Mouse (Mus musculus): ENCODE results near the gene Prss34. TPM values are rescaled to one million over a fixed set of nuclear protein-coding genes. Genes with fewer than 3 reads are reported as not detected.
A peak's percentile ranks its signal among the peaks of the same experiment; 100 is the strongest.

Gene Prss34
- not detected in 2 replicates for polyA plus RNA-seq (2014; fragmentation: Nextera tagmentation; extraction: Ambion mirVana)

- no peak within 1 kb of the TSS for H3K4me3 ChIP-seq (ENCODE audit: low read depth, low read length)
- H3K36me3 ChIP-seq (ENCODE audit: control insufficient read depth, insufficient read depth, low read length): no peaks in the 10 kb centered on the region
- H3K27me3 ChIP-seq (ENCODE audit: control insufficient read depth, insufficient read depth, low read length): no peaks in the 10 kb centered on the region
- no peak within 1 kb of the TSS for H3K9ac ChIP-seq (ENCODE audit: low read length)
- ATAC-seq (ENCODE audit: insufficient number of reproducible peaks, low FRiP score, low TSS enrichment, low read depth) (no peak), DNase-seq (ENCODE audit: low spot score) (no peak)
- no peak within 1 kb of the TSS for H3K4me2 ChIP-seq (ENCODE audit: low read depth, severe bottlenecking)
- 79% methylated on average over 5 of the region's 5 CpGs for WGBS
- H3K4me1 ChIP-seq (ENCODE audit: control insufficient read depth, insufficient read depth, low read length): no peaks in the 10 kb centered on the region
- H3K9me3 ChIP-seq (ENCODE audit: control insufficient read depth, low read length): no peaks in the 10 kb centered on the region
- no peak within 1 kb of the TSS for H3K27ac ChIP-seq (replicated peaks; ENCODE audit: low read depth, low read length)
Observed at GRCm38 (mm10) chr17:25298094-25298493, at the start of gene Prss34. Gene Prss34, plus strand, starts transcription at chr17:25298394.

GRCm38 (mm10) chr17:25250181-25250835 is 47.9 kb upstream of the Prss34 start:
- 79% methylated on average over 8 of the region's 8 CpGs for WGBS

DNA sequence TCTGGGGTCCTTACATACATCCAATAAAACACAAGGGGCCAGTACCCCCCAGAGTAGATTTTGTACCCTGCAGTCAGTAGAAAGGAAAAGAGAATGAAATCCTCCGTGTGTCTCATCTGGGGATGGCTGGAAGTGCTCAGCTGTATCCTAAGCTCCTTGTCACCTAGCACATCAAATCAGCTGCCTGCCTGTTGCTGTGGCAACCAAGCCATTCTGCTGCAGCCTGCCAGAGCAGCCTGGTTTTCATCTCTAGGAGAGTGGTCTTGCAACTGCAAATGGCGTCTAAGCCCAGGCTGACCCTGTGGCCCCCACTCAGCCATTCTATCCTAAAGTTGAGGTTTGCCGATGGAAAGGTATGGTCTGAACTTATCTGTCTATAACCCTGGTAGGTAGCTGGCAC is 45.6 kb upstream of the Prss34 start:
- peaks cover 30% of the 10 kb centered on the region for H3K27me3 ChIP-seq (ENCODE audit: control insufficient read depth, insufficient read depth, low read length)
- no peak for DNase-seq (ENCODE audit: low spot score)
- peaks cover 18% of the 10 kb centered on the region for H3K4me1 ChIP-seq (ENCODE audit: control insufficient read depth, insufficient read depth, low read length)
- no peaks in the 10 kb centered on the region for H3K9me3 ChIP-seq (ENCODE audit: control insufficient read depth, low read length)
- H3K4me3 ChIP-seq (ENCODE audit: low read depth, low read length): no peak overlapping the region
- ATAC-seq (ENCODE audit: insufficient number of reproducible peaks, low FRiP score, low TSS enrichment, low read depth): no peak
- H3K27ac ChIP-seq (replicated peaks; ENCODE audit: low read depth, low read length): no peak overlapping the region
- H3K9ac ChIP-seq (ENCODE audit: low read length): no peak overlapping the region
- H3K36me3 ChIP-seq (ENCODE audit: control insufficient read depth, insufficient read depth, low read length): no peaks in the 10 kb centered on the region
- 39% methylated on average over 3 of the region's 3 CpGs for WGBS
- H3K4me2 ChIP-seq (ENCODE audit: low read depth, severe bottlenecking): no peak overlapping the region

More at GRCm38 (mm10) chr17:25250181-25250835, 47.9 kb upstream of the Prss34 start:
- Histone ChIP-seq H3K4me1 (ENCODE audit: control insufficient read depth, insufficient read depth, low read length) (peaks cover 7% of the 10 kb centered on the region; the same call in 1 of the 2 replicates), H3K4me3 (ENCODE audit: low read depth, low read length) (no peak overlapping the region), H3K36me3 (ENCODE audit: control insufficient read depth, insufficient read depth, low read length) (no peaks in the 10 kb centered on the region), H3K9me3 (ENCODE audit: control insufficient read depth, low read length) (no peaks in the 10 kb centered on the region), H3K9ac (ENCODE audit: low read length) (no peak overlapping the region), H3K27me3 (ENCODE audit: control insufficient read depth, insufficient read depth, low read length) (peaks cover 20% of the 10 kb centered on the region), H3K4me2 (ENCODE audit: low read depth, severe bottlenecking) (no peak overlapping the region), H3K27ac (replicated peaks; ENCODE audit: low read depth, low read length) (no peak overlapping the region)
- DNase-seq (ENCODE audit: low spot score) (no peak), ATAC-seq (ENCODE audit: insufficient number of reproducible peaks, low FRiP score, low TSS enrichment, low read depth) (no peak)

GRCm38 (mm10) chr17:25253760-25254159 is 44.4 kb upstream of the Prss34 start:
- no peaks in the 10 kb centered on the region for H3K36me3 ChIP-seq (ENCODE audit: control insufficient read depth, insufficient read depth, low read length)
- peaks cover 18% of the 10 kb centered on the region for H3K4me1 ChIP-seq (ENCODE audit: control insufficient read depth, insufficient read depth, low read length)
- DNase-seq (ENCODE audit: low spot score) (no peak), ATAC-seq (ENCODE audit: insufficient number of reproducible peaks, low FRiP score, low TSS enrichment, low read depth) (no peak)
- H3K4me3 ChIP-seq (ENCODE audit: low read depth, low read length): no peak overlapping the region
- H3K27me3 ChIP-seq (ENCODE audit: control insufficient read depth, insufficient read depth, low read length): peaks cover 30% of the 10 kb centered on the region
- WGBS: 32% methylated on average over 10 of the region's 10 CpGs
- H3K9me3 ChIP-seq (ENCODE audit: control insufficient read depth, low read length): no peaks in the 10 kb centered on the region
- H3K9ac ChIP-seq (ENCODE audit: low read length): no peak overlapping the region; the same call in 1 of the 2 replicates
- H3K27ac ChIP-seq (replicated peaks; ENCODE audit: low read depth, low read length): no peak overlapping the region
- no peak overlapping the region for H3K4me2 ChIP-seq (ENCODE audit: low read depth, severe bottlenecking)

- H3K4me1 ChIP-seq (ENCODE audit: control insufficient read depth, insufficient read depth, low read length): peaks cover 18% of the 10 kb centered on the region
- H3K36me3 ChIP-seq (ENCODE audit: control insufficient read depth, insufficient read depth, low read length): no peaks in the 10 kb centered on the region
- H3K4me2 ChIP-seq (ENCODE audit: low read depth, severe bottlenecking): no peak overlapping the region
- H3K27ac ChIP-seq (replicated peaks; ENCODE audit: low read depth, low read length): no peak overlapping the region
- peaks cover 30% of the 10 kb centered on the region for H3K27me3 ChIP-seq (ENCODE audit: control insufficient read depth, insufficient read depth, low read length)
- DNase-seq (ENCODE audit: low spot score) (no peak), ATAC-seq (ENCODE audit: insufficient number of reproducible peaks, low FRiP score, low TSS enrichment, low read depth) (no peak)
- no peak overlapping the region for H3K9ac ChIP-seq (ENCODE audit: low read length)
- H3K9me3 ChIP-seq (ENCODE audit: control insufficient read depth, low read length): no peaks in the 10 kb centered on the region
- H3K4me3 ChIP-seq (ENCODE audit: low read depth, low read length): no peak overlapping the region
- WGBS: 66% methylated on average over 2 of the region's 2 CpGs
Observed at GRCm38 (mm10) chr17:25255110-25255509, 43.1 kb upstream of the Prss34 start.

DNA sequence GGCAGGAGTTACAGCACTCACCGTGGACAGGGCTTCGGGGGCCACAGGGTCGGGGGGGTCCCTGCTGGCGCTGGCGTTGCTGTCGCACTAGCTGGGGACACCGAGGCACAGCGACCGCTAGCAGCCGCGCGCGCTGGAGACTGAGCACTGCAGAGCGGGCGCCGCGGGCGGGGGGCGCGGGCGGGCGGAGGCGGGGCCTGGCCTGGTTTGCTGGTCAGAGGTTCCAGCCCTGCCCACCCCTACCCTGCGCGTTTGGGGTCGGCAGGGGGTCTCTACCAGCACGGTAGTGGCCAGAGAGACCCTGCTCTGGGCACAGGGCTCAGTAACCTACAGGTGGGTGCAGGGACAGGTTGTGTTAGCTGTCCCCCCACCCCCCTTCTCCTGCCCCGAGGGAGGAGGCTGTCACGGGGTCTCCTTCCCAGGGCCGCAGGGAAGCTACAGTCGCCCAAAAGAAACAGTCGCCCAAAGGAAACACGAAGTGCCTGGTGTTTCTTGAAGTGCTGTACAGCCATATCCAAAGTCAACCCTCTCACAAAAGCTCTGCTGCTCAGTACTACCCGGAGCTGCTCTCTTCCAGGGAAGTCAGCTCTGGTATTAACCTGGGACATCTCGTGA is 41.9 kb upstream of the Prss34 start, which contains the start of gene Baiap3:
Gene Baiap3, minus strand, starts transcription at position 225 of the 615 bp plus-strand sequence.
- Histone ChIP-seq H3K36me3 (ENCODE audit: control insufficient read depth, insufficient read depth, low read length) (no peaks in the 10 kb centered on the region), H3K27ac (replicated peaks; ENCODE audit: low read depth, low read length) (no peak within 1 kb of the TSS)
- ATAC-seq (ENCODE audit: insufficient number of reproducible peaks, low FRiP score, low TSS enrichment, low read depth): peak; percentile 49; the same call in 1 of the 2 replicates

GRCm38 (mm10) chr17:25257804-25258261 is 40.4 kb upstream of the Prss34 start:
- 59% methylated on average over 6 of the region's 6 CpGs for WGBS
- H3K27me3 ChIP-seq (ENCODE audit: control insufficient read depth, insufficient read depth, low read length): peaks cover 30% of the 10 kb centered on the region
- peaks cover 18% of the 10 kb centered on the region for H3K4me1 ChIP-seq (ENCODE audit: control insufficient read depth, insufficient read depth, low read length)
- no peak overlapping the region for H3K4me3 ChIP-seq (ENCODE audit: low read depth, low read length)
- no peak overlapping the region for H3K4me2 ChIP-seq (ENCODE audit: low read depth, severe bottlenecking)
- ATAC-seq (ENCODE audit: insufficient number of reproducible peaks, low FRiP score, low TSS enrichment, low read depth): no peak
- no peak overlapping the region for H3K27ac ChIP-seq (replicated peaks; ENCODE audit: low read depth, low read length)
- no peak for DNase-seq (ENCODE audit: low spot score)
- no peaks in the 10 kb centered on the region for H3K9me3 ChIP-seq (ENCODE audit: control insufficient read depth, low read length)
- no peak overlapping the region for H3K9ac ChIP-seq (ENCODE audit: low read length)
- peaks cover 6% of the 10 kb centered on the region for H3K36me3 ChIP-seq (ENCODE audit: control insufficient read depth, insufficient read depth, low read length)

More for the DNA sequence above, 41.9 kb upstream of the Prss34 start, which contains the start of gene Baiap3:
- Histone ChIP-seq H3K27me3 (ENCODE audit: control insufficient read depth, insufficient read depth, low read length) (peaks cover 30% of the 10 kb centered on the region), H3K4me1 (ENCODE audit: control insufficient read depth, insufficient read depth, low read length) (peaks cover 18% of the 10 kb centered on the region), H3K9me3 (ENCODE audit: control insufficient read depth, low read length) (no peaks in the 10 kb centered on the region), H3K9ac (ENCODE audit: low read length) (peak within 1 kb of the TSS; percentile 41), H3K4me2 (ENCODE audit: low read depth, severe bottlenecking) (peak within 1 kb of the TSS; percentile 67), H3K4me3 (ENCODE audit: low read depth, low read length) (peak within 1 kb of the TSS; percentile 31)
- 5% methylated on average over 35 of the region's 35 CpGs for WGBS
- peak; percentile 68 for DNase-seq (ENCODE audit: low spot score)

DNA sequence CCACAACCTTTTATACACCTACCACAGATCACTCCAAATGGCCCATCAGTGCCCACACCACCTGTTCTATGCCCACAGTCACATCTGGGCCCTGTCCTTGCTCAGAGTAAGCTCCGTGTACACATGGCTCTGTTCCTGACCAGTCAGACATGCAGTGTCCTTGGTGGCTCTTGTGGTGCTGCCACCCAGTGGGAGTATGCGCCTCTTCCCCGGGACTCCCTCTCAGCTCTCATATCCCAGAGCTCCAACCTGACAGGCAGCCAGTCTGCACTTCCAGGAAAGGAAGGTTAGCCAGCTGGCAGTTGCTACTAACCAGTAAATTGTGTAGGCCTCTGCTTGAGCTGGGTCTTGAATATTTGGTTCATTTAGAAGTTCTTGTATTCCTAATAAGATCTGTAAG is 33.7 kb upstream of the Prss34 start:
- no peak overlapping the region for H3K4me2 ChIP-seq (ENCODE audit: low read depth, severe bottlenecking)
- H3K27ac ChIP-seq (replicated peaks; ENCODE audit: low read depth, low read length): no peak overlapping the region
- no peaks in the 10 kb centered on the region for H3K27me3 ChIP-seq (ENCODE audit: control insufficient read depth, insufficient read depth, low read length)
- DNase-seq (ENCODE audit: low spot score) (no peak), ATAC-seq (ENCODE audit: insufficient number of reproducible peaks, low FRiP score, low TSS enrichment, low read depth) (no peak)
- no peak overlapping the region for H3K4me3 ChIP-seq (ENCODE audit: low read depth, low read length)
- H3K36me3 ChIP-seq (ENCODE audit: control insufficient read depth, insufficient read depth, low read length): peaks cover 61% of the 10 kb centered on the region
- no peaks in the 10 kb centered on the region for H3K9me3 ChIP-seq (ENCODE audit: control insufficient read depth, low read length)
- no peak overlapping the region for H3K9ac ChIP-seq (ENCODE audit: low read length)
- WGBS: 83% methylated on average over 3 of the region's 3 CpGs
- no peaks in the 10 kb centered on the region for H3K4me1 ChIP-seq (ENCODE audit: control insufficient read depth, insufficient read depth, low read length)

All from limb, embryonic 11.5 days (tissue).